Mouse (Mus musculus) embryonic facial prominence, embryonic 11.5 days (tissue): Measurements from ENCODE around the gene Tnnt3. TPM values are rescaled to one million over a fixed set of nuclear protein-coding genes. Genes with fewer than 3 reads are reported as not detected.

Experiments
- ATAC-seq: fragments of 200-750 bp; cut with Nextera tagmentation; replicated peaks from 2 replicates; pipeline ENCODE4 v1.8.0; 2017; ENCODE audit warnings: low read depth; ENCODE audit not compliant: insufficient number of reproducible peaks, low FRiP score, low TSS enrichment
- DNase-seq: peaks from one replicate; pipeline ENCODE4 v3.0.0-alpha.2; 2015; ENCODE audit warnings: low spot score
- H3K27ac ChIP-seq: fragments of 300-500 bp; sonication (generic); replicated peaks from 2 replicates; pipeline ENCODE4 v1.5.1; 2014; ENCODE audit warnings: mild to moderate bottlenecking, low read depth, low read length, control low read depth
- H3K27me3 ChIP-seq: fragments of 300-500 bp; sonication (generic); 2 replicates; pipeline ENCODE4 v1.6.1; 2014; ENCODE audit warnings: mild to moderate bottlenecking, low read length, moderate library complexity, mixed read lengths; ENCODE audit not compliant: control insufficient read depth, insufficient read depth
- H3K36me3 ChIP-seq: fragments of 300-500 bp; sonication (generic); replicated peaks from 2 replicates; pipeline ENCODE4 v1.6.1; 2014; ENCODE audit warnings: low read depth, mild to moderate bottlenecking, low read length, moderate library complexity, mixed read lengths; ENCODE audit not compliant: control insufficient read depth, insufficient read depth
- H3K4me1 ChIP-seq: fragments of 300-500 bp; sonication (generic); 2 replicates; pipeline ENCODE4 v1.6.1; 2014; ENCODE audit warnings: low read length, mixed read lengths; ENCODE audit not compliant: control insufficient read depth, insufficient read depth
- H3K4me2 ChIP-seq: fragments of 300-500 bp; sonication (generic); 2 replicates; pipeline ENCODE4 v1.6.1; 2014; ENCODE audit warnings: low read depth, mild to moderate bottlenecking, control low read depth, low read length, moderate library complexity
- H3K4me3 ChIP-seq: fragments of 300-500 bp; sonication (generic); 2 replicates; pipeline ENCODE4 v1.5.1; 2014; ENCODE audit warnings: low read depth, low read length, control low read depth
- H3K9ac ChIP-seq: fragments of 300-500 bp; sonication (generic); replicated peaks from 2 replicates; pipeline ENCODE4 v1.6.1; 2014; ENCODE audit warnings: mild to moderate bottlenecking, control low read depth, low read length
- H3K9me3 ChIP-seq: fragments of 300-500 bp; sonication (generic); replicated peaks from 2 replicates; pipeline ENCODE4 v1.6.1; 2016; ENCODE audit warnings: mild to moderate bottlenecking, low read length, inconsistent platforms, mixed read lengths; ENCODE audit not compliant: control insufficient read depth
- WGBS: fragments of 180-500 bp; shearing (Covaris S2); extraction: QIAGEN DNeasy Blood & Tissue Kit; methylation state at CpG from one replicate; pipeline ENCODE4 v1.1.7; 2014; 5-methylcytosine and 5-hydroxymethylcytosine counted together
- polyA plus RNA-seq: library from polyadenylated mRNA; unstranded; fragments of >200 nt; fragmentation: Nextera tagmentation; extraction: Ambion mirVana; gene quantifications from 2 replicates; pipeline ENCODE4 v1.2.1, GENCODE M21; 2014

Gene Tnnt3
- 1.5 and 2.8 TPM in 2 replicates for polyA plus RNA-seq

DNA sequence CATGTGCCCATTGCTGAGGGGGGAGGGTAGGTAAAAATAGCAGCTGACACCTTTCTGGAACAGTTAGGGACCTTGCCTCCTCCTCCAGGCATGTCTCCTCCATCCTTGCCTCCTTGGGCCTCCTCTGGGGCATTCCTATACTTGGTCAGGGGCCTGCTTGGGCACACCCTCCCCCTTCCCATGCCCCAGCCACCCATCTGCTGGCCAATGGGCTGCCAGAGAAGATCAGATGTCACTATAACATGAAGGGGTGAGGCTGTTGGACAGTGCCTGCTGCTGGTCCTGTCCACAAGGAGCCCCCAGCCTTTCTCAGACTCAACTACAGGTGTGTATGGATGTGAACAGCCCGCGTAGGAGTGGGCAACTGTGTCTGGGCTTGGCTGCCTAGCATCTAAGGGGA, at the start of gene Tnnt3:
Tnnt3 (plus strand) TSS at position 262 of the 400 bp plus-strand sequence.
- no peak for ATAC-seq
- no peak within 1 kb of the TSS for H3K9ac ChIP-seq
- H3K4me2 ChIP-seq, result no peak within 1 kb of the TSS
- no peaks in the 10 kb centered on the region for H3K27me3 ChIP-seq
- no peak for DNase-seq
- H3K4me3 ChIP-seq, result no peak within 1 kb of the TSS
- 82% methylated on average over 2 of the region's 2 CpGs for WGBS
- no peaks in the 10 kb centered on the region for H3K36me3 ChIP-seq
- no peaks in the 10 kb centered on the region for H3K9me3 ChIP-seq
- H3K4me1 ChIP-seq, result no peaks in the 10 kb centered on the region
- H3K27ac ChIP-seq, result no peak within 1 kb of the TSS

DNA sequence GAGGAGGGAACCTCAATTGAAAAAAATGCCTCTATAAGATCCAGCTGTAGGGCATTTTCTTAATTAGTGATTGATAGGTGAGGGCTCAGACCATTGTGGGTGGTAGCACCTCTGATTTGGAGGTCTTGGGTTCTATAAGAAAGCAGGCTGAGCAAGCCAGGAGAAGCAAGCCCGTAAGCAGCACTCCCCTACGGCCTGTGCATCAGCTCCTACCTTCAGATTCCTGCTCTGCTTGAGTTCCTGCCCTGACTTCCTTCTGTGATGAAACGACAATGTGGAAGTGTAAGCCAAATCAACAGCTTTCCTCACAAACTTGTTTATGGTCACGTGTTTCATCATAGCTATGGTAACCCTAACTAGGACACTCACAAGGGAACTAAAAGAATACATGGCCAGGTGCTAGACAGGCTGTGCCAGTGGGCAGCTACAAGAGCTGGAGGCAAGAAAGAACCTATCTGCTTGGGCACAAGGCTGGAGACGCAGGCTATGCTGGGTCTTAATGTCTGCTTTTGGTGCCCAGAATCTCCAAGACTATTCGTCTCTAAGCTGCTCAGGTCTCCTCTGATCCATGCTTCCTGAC, 49.5 kb upstream of the Tnnt3 start:
- Histone ChIP-seq H3K27ac (no peak overlapping the region), H3K4me1 (no peaks in the 10 kb centered on the region), H3K4me3 (no peak overlapping the region), H3K4me2 (no peak overlapping the region), H3K9ac (no peak overlapping the region), H3K9me3 (no peaks in the 10 kb centered on the region), H3K36me3 (no peaks in the 10 kb centered on the region), H3K27me3 (no peaks in the 10 kb centered on the region)
- ATAC-seq (no peak), DNase-seq (no peak)
- 83% methylated on average over 6 of the region's 6 CpGs for WGBS

DNA sequence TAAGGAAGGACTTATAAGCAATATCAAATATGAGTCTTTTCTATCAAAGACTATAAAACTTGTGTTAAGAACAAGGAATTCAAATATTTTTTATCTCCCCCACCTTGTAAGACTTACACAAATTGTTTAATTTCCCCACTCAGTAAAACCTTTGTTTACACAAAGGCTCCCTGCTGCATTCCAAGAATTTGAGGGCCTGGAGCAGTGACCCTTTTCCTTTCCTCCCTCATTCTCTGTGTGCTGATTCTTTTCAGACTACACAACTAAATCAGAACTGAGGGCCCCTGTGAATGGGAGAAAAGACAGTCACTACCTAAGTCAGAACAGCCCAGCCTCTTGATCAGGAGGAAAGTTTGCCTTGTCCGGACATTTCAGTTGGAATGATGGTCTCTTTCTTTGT, 43.9 kb upstream of the Tnnt3 start:
- peak overlapping the region; percentile 33; the same call in 1 of the 2 replicates for H3K9ac ChIP-seq
- H3K27ac ChIP-seq, result peak overlapping the region; percentile 77
- H3K36me3 ChIP-seq, result no peaks in the 10 kb centered on the region

DNA sequence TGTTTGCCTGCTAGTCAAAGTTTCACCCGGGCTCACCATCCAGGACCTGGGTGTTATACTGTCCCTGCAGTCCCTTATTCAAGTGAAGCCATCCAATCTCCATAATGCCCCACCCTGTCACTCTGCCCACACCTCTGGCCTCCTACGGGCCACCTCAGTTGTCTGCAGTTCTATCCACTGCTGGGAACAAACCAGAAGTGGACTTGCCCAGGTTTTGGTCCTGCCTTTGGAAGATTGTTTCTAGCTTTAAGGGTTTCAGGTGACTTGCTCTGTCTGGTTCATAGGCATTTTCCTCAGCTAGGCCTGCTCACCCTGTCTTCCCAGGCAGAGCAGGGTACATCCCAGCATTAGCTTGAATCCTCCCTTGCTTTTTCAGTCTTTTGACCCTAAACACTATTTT, 43.4 kb upstream of the Tnnt3 start:
- Histone ChIP-seq H3K9ac (peak overlapping the region; percentile 33; the same call in 1 of the 2 replicates), H3K36me3 (no peaks in the 10 kb centered on the region), H3K4me2 (no peak overlapping the region), H3K9me3 (no peaks in the 10 kb centered on the region), H3K27me3 (no peaks in the 10 kb centered on the region), H3K4me3 (no peak overlapping the region), H3K27ac (peak overlapping the region; percentile 77), H3K4me1 (peaks cover 12% of the 10 kb centered on the region)
- WGBS, result 63% methylated on average over 2 of the region's 2 CpGs
- no peak for ATAC-seq
- no peak for DNase-seq

More for the DNA sequence above, 43.9 kb upstream of the Tnnt3 start:
- Histone ChIP-seq H3K4me3 (no peak overlapping the region), H3K27me3 (no peaks in the 10 kb centered on the region), H3K9me3 (no peaks in the 10 kb centered on the region), H3K4me1 (peaks cover 12% of the 10 kb centered on the region), H3K4me2 (no peak overlapping the region)
- no peak for ATAC-seq
- peak; percentile 37 for DNase-seq
- WGBS, result 30% methylated on average over 1 of the region's 1 CpGs

DNA sequence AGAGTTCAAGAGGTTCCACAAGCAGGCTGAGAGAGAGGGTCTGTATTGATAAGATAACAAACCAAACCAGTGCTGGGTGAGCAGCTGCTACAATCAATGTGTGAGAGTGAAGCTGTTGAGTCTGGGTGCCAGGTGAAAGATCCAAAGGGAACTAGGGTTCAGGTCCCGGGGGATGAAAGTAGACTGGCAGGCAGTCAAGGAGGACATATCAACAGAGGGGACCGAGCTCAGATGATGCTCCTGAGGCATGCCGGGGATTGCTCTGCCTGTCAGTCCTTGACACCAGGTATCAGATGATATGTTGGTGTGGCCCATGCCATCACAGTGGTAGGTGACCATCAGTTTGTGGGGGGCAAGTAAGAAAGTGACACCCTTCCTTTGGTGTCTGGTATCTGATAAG, 41.8 kb upstream of the Tnnt3 start:
- Histone ChIP-seq H3K9me3 (no peaks in the 10 kb centered on the region), H3K36me3 (no peaks in the 10 kb centered on the region), H3K4me2 (no peak overlapping the region), H3K9ac (no peak overlapping the region), H3K4me3 (no peak overlapping the region), H3K4me1 (peaks cover 12% of the 10 kb centered on the region), H3K27me3 (no peaks in the 10 kb centered on the region), H3K27ac (peak overlapping the region; percentile 94; the same call in 1 of the 2 replicates)
- WGBS, result 69% methylated on average over 3 of the region's 3 CpGs
- ATAC-seq (0 out of 2 replicates have a peak, but pooled peaks have one; percentile 1), DNase-seq (no peak)

DNA sequence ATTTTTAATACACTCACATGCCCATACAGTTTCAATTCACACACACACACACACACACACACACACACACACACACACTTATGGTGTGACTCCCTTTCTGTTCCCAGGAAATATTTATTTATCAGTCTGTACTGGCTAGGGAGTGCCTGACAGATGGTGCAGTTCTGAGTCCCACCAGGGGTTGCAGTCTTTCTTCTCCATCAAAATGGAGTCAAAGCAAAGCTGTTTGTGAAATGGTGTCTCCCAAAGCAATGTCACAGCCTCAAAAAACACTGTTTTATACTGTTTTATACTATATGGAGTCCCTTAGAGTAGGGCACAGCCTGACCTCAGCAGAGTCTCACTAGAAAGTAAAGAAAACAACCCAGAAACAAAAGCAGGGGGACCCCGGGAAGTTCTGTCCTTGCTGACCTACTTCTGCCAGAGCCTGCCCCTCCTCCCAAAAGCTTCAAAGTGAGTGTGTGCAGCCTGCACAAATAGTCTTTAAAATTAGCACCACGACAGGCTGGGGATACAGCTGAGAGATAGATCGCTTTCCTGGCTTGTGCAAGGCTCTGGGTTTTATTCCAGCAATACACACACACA, 41.3 kb upstream of the Tnnt3 start:
- H3K36me3 ChIP-seq, result no peaks in the 10 kb centered on the region
- H3K27ac ChIP-seq, result peak overlapping the region; percentile 94
- peak; percentile 40 for ATAC-seq
- no peaks in the 10 kb centered on the region for H3K9me3 ChIP-seq
- H3K9ac ChIP-seq, result 0 out of 2 replicates have a peak overlapping the region, but pooled peaks have one; percentile 18
- 9% methylated on average over 3 of the region's 3 CpGs for WGBS
- DNase-seq, result peak; percentile 63
- H3K4me1 ChIP-seq, result peaks cover 12% of the 10 kb centered on the region
- no peak overlapping the region for H3K4me3 ChIP-seq
- no peak overlapping the region for H3K4me2 ChIP-seq
- no peaks in the 10 kb centered on the region for H3K27me3 ChIP-seq

- peak; percentile 91 for DNase-seq
- WGBS, result 16% methylated on average over 2 of the region's 2 CpGs
- Histone ChIP-seq H3K4me3 (no peak overlapping the region), H3K27ac (peak overlapping the region; percentile 94), H3K9ac (no peak overlapping the region), H3K27me3 (no peaks in the 10 kb centered on the region), H3K9me3 (no peaks in the 10 kb centered on the region), H3K36me3 (no peaks in the 10 kb centered on the region), H3K4me2 (no peak overlapping the region), H3K4me1 (peaks cover 12% of the 10 kb centered on the region)
- peak; percentile 54 for ATAC-seq
Measured at GRCm38 (mm10) chr7:142458026-142458425, 40.6 kb upstream of the Tnnt3 start.

DNA sequence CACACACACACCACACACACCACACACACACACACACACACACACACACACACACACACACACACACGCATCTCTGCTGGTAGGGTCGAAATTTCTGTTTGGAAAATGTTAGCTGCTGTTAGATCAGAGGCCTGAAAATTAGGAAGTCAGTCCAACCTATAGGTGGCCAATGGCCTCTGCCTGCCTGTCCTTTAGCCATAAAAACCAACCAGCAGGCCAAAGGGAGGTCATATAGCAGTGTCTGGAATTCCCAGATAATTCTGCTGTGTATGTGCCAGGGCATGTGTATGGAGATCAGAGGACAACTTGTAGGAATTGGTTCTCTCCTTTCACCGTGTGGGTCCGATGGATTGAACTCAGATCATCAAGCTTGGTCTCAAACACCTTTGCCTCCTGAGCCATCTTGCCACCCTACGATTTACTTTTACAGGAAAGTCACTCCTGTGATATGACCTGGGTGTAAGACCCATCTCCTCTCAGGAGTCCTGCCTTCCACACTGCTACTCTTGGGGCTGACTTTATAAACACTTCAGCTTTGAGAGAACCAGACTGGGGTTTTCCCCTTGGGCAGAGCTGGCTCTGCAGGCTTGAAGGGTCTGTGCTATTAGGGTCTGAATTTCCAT, 39.8 kb upstream of the Tnnt3 start:
- H3K9ac ChIP-seq, result no peak overlapping the region
- H3K9me3 ChIP-seq, result no peaks in the 10 kb centered on the region
- H3K4me2 ChIP-seq, result no peak overlapping the region
- no peak for DNase-seq
- ATAC-seq, result no peak
- no peaks in the 10 kb centered on the region for H3K36me3 ChIP-seq
- 71% methylated on average over 5 of the region's 5 CpGs for WGBS
- peak overlapping the region; percentile 90 for H3K27ac ChIP-seq
- H3K27me3 ChIP-seq, result no peaks in the 10 kb centered on the region
- peaks cover 12% of the 10 kb centered on the region for H3K4me1 ChIP-seq
- H3K4me3 ChIP-seq, result no peak overlapping the region
